Mouse (Mus musculus) lung, postnatal 10 days (tissue): ENCODE measurements at regions not wholly inside any gene's neighbourhood (a gene's known extent, or its start where the extent isn't known, plus 50 kb on each side); places are given as distances from the start of the nearest gene placed in this dataset.
"Not testable (repeated sequence)": the region's sequence is repeated elsewhere in the genome, so short reads cannot be mapped to it uniquely, and the experiment has no call there.

Experiments used
- DNase-seq: peaks from one replicate; pipeline ENCODE4 v3.0.0; 2021

DNA sequence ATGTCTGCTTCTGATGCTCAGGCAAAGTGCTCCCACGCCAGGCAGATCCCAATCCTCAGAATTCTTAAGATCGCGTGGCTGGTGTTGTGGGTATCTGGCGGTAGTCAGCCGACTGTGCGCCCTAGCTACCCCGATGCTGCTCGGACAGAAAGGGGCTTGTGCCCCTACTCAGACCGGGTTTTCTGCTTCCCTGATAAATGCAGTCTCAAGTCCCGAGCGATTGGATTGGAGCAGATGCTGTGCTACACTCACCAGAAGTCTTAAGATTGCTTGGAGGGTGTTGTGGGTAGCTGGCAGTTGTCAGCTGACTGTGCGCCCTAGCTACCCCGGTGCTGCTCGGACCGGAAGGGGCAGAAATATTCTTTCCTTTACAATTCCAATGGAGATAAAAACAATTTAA, 99.3 kb downstream of the Gm7489 start:
- DNase-seq, result not testable (repeated sequence)

DNA sequence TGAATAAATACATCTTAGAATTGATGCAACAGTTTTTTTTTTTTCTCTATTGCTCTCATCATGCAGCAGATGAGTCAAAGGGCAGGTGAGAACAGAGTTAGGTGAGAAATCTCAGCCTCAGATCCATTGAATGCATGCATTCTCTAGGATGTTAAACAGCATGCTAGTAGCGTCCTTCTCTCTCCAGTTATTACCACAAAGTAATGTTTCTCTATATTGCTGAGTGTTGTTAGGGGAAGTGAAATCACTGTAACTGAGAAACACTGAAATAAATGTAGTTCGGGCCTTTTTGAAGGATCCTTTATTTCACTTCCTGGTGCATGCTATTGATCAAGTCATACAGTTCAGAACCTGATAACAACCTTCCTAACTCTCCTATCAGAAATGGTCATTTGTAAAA, 105.2 kb downstream of the Gm7489 start:
- no peak for DNase-seq

DNA sequence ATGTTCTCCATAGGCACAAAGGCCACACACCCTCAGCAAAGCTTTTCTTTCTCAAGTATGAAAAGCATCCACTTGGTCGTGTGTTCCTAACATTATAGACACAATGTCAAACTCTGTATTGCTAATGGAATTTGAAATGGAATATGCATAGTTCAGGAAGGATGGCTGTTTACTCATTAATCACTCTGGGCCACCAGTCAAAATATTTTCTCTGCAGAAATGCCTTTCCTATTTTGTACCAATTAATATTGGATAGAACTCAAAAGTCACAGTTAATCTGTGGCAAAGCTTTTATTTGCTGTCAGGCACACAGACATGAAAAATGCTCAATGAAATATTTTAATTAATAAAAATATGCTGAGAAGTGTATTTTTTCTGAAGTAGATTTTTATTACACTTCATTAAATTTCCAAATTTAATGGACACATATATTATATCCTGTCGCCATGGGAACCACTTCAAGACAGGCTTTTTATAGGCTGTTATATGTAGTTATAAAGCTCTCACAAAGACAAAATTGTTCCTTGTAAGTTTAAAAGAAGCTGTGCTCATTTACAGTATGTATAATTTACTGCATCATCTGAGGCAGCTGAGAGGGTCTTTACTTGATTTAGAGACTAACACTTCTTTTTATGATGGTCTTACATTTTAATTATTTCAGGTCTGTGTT, 110.6 kb downstream of the Gm7489 start:
- DNase-seq, result peak; percentile 2

DNA sequence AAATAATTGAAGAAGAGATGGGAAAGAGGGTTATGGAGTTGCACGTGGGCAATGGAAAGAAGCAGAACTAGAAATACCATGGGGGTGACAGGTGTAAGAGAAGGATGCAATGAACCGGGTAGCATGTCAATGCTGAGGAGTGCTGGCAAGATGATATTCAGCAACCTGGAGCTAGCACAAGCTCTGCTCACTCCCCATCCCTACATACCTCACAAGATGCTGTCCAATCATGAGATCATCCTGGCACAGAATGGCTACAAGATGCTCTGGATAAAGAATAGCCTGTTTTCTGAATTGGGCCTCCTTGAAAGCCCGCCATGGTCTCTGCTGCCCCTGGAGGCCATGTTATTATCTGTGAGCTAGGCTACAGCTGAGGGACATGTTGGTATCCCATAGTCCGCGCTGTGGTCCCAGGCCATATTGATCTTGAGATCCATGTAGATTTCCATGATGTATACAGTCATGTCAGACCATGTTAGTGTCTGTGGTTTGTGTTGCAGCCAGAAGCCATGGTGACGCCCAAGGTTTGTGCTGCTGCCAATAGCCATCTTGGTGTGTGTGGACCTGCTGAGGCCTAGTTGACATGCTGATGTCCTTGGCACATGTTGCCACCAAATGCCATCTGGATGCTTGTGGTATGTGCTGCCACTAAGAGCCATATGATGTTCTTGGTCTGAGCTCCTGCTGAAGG, 114.0 kb downstream of the Gm7489 start:
- DNase-seq, result no peak

DNA sequence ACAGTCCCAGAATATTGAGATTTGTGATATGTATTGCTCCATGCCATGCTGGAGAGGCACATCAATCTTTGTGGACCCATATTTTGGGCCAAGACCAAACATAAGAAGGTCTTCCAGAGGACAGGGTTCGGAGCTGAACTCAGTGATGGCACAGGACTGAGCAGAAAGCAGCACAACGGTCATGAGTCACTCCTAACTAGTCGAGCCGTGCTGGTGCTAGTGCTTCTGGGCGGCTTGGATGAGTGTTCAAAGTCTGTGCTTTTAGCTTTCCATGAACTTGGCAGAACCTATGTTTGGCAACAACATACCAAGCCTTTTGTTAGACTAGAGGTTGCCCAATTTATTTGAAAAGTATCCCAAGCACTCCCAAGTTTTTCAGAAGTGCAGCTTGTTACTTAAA, 149.1 kb downstream of the Gm7489 start:
- peak; percentile 8 for DNase-seq

DNA sequence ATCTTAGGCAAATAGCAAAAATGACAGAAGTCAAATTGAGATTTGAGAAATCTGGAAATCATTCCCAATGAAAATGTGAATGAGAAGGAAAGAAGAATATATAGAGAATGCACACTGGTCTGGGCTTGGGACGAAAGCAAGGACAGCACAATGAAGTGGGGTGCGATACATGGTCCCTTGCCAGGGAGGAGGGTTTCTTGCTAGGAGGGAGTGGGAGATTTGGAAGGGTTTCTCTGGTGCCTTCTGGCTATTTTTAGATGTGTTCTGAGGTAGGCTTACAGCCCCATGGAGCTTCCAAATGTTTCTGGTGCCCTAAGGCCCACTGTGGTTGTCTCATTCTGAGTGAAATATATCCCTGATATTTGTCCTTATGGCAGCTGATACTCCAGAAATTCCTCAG, 166.0 kb downstream of the Gm7489 start:
- DNase-seq, result no peak

DNA sequence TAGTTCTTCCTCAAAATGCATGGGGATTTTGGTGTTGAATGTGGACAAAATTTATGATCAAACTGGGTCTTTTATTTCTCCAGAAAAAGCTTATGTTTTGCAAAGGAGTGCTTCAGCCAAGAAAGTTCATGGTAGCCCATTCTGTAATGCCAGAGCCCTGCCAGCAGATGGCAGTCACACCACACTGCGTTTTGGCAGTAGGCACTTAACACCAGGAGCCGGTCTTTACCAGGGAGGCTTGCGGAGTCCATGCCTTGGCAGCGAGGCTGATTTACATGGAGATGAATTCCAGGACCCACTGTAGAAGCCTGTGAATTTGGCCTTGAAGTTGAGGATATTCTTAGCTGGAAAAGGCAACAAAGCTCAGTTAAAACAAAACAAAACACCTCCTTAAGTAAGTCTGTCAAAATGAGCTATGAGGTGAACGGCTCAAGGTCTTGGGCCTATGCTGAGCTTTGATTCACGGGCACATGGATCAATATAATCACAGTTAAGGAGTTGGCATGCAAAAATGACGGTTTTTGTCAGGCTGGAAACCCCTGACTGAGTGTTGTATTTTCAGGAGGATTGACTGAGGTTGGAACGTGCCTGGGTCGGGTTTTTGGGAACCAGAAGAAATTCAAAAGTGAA, 185.4 kb downstream of the Gm7489 start:
- DNase-seq, result peak; percentile 79

DNA sequence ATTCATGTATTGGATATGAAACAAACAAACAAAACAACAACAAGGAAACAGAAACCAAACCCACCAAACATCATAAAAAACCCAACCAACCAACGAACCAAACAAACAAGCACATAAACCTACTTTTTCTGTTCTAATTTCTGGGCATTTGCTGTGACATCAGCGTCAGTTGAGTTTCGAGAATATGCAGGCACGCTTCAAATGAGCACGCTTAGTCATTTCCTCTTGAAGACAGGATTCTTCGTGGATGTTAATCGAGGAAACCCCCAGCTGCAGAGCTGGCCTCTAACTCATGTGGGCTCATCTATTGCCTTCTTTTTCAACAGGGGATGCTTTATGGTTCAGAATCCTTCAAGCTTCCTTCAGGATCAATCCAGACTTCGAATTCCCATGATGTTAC, 187.0 kb downstream of the Gm7489 start:
- DNase-seq, result no peak

DNA sequence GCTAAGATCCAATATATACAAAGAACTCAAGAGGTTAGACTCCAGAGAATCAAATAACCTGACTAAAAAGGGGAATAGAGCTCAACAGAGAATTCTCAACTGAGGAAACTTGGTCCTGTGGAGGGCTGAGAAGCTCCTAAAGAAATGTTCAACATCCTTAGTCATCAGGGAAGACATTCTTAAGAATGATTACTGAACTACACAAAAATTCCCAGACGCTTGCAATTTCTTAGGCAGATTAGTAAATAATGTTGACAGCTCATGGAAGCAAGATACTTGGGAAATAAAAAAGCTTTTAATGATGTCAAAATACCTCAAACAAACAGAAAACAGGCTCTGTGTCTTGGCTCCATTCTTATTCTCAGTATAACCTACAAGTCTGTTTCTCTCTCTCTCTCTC, 206.6 kb downstream of the Gm7489 start:
- DNase-seq, result no peak

DNA sequence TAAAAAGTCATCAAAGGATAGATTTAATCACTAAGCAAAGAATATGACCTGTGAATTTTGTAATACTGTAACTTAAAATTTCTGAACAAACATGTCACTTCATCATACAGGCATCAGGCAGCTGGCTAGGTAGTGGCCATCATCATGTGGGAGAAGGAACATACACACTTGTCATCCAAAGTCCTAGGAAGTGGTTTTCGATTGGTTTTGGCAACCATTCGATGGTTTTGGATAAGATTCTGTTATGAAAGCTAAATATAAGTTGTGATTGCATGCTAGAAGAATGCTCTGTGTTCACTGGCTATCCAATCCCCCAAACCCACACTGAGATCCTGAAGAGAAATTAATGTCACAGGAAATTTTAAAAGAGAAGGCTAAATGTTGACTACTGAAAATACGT, 207.7 kb downstream of the Gm7489 start:
- DNase-seq, result no peak

DNA sequence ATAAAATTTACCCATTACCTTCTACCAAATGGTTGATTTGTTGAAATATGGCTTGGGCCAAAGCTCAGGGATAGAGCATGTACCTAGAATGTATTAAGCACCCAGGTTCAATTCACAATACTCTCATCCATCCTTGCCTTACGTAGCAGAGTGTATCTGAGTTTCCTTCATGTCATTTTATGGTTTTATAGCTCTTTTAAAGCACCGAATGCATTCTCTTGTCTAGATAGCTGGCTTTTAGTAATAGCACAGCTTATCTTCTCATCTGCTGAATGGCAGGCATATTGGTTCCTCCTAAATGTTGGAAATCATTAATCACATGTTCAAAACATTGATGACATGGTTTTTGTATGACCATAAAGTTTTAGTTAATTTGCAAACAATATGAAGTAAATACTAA, 212.8 kb downstream of the Gm7489 start:
- DNase-seq, result no peak

DNA sequence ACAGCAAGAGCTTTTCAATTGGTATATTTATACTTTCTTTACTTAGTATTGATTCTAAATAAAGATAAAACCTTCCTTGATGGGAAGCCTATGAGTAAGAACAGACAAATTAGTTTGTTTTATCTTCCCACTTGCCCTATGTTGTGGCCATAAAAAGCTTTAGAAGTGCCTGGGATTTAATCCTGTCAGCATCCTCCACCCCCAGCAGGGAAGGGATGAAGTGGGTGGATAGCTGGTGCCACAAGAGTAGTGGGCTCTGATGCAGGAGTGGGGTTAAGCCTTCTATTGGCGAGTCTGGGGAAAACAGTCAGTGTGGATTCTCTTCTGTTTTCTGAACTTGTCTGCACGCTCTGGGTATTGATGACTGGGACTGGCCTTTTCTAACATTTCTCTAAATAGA, 227.7 kb downstream of the Gm7489 start:
- no peak for DNase-seq

DNA sequence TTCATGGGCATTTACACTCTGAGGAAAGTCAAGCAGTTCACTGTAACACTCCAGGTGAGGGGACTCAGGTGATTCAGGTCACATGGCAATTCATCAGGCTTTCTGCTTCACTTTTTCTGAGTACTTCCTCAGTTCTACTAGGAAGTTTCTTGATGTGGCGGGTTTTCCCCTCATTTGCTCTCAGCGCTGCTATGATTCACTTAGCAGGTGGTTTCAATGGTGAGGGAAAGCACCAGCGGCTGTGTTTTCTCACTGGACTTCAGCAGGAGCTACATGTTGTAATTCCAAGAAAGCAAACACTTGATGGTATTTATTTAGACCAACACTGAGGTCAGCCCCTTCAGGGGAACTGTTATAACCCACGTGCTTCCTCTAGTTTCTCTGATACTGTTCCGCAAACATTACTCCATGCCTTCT, 229.4 kb downstream of the Gm7489 start:
- DNase-seq, result peak; percentile 50

DNA sequence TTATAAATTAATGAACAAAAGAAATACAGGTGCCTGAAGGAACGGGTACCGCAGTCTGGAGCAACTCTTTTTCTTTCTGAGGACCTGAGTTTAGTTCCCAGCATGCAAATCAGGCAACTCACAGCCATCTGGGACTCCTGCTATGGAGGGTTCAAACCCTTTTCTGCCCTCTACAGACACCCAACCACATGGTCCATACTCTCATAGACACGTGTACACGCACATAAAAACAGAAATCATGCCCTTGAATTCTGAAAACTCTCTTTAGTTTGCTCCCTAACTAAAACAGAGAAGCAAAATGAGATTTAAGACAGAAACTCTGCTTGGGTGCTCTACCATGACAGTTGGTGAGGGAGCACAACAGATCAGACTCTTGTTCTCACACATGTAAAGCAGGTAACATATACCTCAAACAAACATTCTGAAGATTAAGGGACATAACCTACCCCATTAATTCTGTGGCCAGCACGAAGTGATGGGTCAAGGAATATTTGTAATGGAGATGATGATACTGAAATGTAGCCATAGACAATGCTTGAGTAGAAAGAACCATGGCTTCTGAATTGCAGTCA, 233.3 kb downstream of the Gm7489 start:
- no peak for DNase-seq

DNA sequence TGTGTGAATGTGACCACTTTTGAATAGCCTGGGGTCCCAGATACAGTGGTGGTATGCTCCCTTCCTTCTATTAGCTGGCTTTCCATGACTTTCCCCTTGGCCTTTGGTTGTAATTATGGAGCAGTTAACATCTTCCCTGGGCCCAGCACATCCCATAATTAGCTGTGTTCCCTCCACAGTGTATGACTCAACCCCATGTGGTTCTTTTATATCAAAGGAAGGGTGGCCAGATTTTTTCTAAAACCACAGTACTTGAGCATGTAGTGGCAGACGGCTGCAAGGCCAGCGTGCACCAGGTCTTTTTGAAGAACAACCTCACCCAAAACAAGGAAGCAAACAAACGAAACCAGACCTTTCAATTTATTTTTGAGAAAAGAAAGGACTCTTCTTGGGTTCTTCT, 235.8 kb downstream of the Gm7489 start:
- DNase-seq, result no peak

DNA sequence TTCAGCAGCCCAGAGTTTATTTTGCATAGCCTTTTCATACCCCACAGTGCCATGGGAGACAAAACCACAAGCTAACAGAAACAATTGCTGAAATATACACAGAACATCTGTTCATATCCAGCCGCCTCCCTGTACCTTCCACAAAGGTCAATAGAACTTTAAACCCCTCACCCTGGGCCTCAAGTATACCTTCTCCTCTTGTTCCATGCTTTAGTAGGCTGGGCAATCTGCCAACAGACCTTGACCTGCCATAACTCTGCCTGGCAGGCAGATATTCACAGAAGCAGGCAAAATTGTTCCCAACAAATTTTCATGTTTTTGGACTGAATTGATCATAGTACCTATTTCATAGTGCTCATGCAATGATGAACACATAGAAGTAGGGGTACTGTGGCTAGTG, 279.6 kb downstream of the Gm7489 start:
- DNase-seq, result peak; percentile 7

DNA sequence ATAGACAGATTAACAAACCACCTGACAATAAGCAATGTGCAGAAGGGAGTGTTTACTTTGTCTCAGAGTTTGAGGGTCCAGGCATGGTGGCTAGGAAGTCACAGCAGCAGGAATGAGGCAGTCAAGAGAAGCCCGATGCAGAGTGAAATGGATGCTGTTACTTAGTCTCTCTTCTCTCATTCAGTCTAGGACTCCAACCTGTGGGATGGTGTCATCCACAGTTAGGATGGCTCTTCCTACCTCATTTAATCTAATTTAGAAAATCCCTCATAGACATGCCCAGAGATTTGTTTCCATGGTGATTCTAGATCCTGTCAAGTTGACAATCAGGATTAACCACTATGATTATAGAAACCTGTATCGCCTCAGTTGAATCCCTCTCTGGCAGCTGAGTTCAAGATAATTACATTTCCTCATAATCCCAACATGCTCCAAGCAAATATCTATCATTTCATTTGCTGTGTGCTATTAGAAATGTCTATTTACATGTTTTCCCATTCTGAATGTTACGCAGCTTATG, 283.2 kb downstream of the Gm7489 start:
- DNase-seq, result no peak

DNA sequence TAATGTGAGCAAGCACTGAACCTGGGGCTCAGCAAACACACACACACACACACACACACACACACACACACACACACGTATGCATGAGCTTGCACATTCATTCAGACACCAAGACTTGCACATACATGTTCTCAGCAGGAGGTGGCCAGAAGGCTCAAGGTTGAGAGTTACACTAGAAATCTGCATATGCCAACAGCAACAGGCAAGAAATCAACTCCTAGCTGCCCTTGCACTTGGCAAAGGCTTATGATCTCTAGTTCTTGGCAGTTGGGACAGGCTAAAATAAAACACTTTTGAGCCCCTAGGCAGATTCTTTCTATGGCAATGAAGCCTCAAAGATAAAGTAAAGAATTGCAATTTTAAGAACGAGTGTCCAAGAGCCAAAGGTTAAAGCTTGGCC, 292.5 kb downstream of the Gm7489 start:
- DNase-seq, result no peak

DNA sequence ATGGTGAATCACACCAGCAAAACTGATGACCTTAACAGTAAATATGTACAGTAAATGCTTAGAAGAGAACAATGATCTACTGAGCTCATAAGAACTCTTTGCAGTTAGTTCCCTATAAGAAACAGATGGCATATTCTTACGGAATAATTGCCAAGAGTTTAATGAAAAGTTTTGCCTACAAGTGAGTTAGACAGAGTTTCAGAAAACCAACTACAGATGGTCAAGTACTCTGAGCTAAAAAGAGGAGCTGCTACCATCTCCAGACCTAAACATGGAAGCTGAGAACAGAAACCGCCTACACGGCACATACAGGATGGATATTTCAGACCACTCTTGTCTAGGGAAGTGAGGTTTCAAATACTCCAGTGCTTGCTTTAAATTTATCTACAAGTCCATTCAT, 293.1 kb downstream of the Gm7489 start:
- DNase-seq, result no peak
